Mouse (Mus musculus) left cerebral cortex, adult 2 months (tissue): Measurements from ENCODE around the gene Fndc10. TPM values are rescaled to one million over a fixed set of nuclear protein-coding genes. Genes with fewer than 3 reads are reported as not detected.

Experiments
- DNase-seq, 2 experiments: peaks; one replicate each; pipeline ENCODE4 v3.0.0; 2021 to 2022; ENCODE audit warnings: low spot score in 2 of 2, mixed read lengths in 1 of 2; ENCODE audit errors: extremely low spot score in 1 of 2
- H3K27ac ChIP-seq: fragments of 200-600 bp; 2 replicates; pipeline ENCODE4 v1.8.1; 2022
- H3K4me3 ChIP-seq: fragments of 200-600 bp; 2 replicates; pipeline ENCODE4 v1.8.1; 2022
- CTCF ChIP-seq: fragments of 200-600 bp; IDR thresholded peaks from 2 replicates; pipeline ENCODE4 v1.8.1; 2022; ENCODE audit warnings: antibody characterized with exemption, mild to moderate bottlenecking, moderate library complexity
- intact Hi-C: fragments of 180-260 bp; cut with DNase I; formaldehyde crosslinking; loops from one replicate; pipeline ENCODE4 v1.15.1; 2025
- total RNA-seq, 2 experiments: library from RNA; stranded (reverse); gene quantifications; 2 replicates each; pipeline ENCODE4 v1.2.3; 2021

Fndc10 gene
- total RNA-seq, 2 experiments from 2014 or later = 26.2 to 33.4 TPM

DNA sequence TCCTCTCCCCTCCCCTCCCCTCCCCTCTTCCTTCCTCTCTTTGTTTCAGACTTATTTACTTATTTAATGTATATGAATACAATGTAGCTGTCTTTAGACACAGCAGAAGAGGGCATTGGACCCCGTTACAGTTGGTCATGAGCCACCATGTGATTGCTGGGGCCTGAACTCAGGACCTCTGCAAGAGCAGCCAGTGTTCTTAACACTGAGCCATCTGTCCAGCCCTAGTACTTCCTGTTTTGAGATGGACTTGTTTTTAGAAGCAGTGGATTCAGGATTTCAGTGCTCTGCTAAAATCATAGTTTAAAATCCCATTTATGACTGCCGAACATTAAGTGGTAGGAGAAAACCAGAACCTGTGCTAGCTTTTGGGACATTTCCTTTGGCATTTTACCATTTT, 14.4 kb downstream of the Fndc10 start:
- no peak for TF ChIP-seq CTCF
- Histone ChIP-seq H3K27ac (peak overlapping the region; percentile 45; the same call in 1 of the 2 replicates), H3K4me3 (no peak overlapping the region)
- intact Hi-C loops = no loop called here
- DNase-seq = no peak

DNA sequence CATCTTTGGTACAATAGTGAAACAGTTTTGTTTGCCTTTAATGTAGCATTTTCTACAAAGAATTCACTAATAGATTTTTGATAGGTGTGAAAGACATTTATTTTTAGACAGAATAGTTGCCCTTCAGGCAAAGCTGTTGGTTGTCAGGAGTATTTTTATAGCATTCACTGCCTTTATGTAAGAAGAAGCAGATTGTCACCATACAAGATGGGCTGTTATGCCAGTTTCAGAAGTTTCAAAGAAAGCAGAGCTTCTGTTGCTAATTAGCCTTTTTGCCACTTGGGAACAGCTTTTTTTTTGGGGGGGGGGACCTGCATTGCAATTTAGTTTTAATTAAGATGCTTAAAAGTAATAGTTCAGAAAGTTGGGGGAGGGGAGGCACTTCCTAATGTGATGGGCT, 14.8 kb downstream of the Fndc10 start:
- DNase-seq = no peak
- no peak for TF ChIP-seq CTCF
- intact Hi-C loops = no loop called here

DNA sequence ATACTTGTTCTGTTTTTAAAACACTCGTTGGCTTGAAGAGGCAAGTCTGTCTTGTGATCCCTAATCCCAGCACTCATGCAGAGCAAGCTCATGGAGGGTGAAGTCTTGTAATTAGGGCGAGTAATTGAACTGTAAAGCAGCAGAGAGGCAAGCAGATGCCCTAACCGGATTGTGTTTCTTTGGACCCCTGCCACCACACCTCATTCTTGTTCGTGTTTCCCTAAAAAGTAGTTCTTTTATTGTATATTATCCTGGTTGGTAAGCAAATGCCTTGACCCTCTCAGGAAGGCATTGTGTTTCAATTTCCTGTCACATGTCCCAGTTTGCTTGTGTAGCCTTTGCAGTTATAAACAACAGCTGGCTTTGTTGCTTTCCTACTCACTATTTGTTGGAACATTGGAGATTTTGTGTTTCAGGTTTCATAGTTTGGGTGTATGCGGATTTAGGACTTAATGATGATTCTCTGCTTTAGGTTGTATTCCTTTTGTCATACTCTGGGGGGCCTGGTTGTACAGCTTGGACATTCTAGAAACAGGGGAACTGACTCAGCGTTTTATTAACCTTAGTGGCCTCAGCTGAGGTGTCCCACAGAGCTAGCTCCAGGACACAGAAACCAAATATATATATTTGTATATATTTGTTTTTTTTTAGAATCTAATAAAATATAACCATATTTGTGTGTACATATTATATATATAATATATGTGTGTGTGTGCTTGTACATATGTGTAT, 16.5 kb downstream of the Fndc10 start:
- H3K27ac ChIP-seq = peak overlapping the region; percentile 22
- intact Hi-C loops = no loop called here
- H3K4me3 ChIP-seq = no peak overlapping the region
- TF ChIP-seq CTCF = no peak
- no peak for DNase-seq

More for the DNA sequence above, 14.8 kb downstream of the Fndc10 start:
- peak overlapping the region; percentile 45; the same call in 1 of the 2 replicates for H3K27ac ChIP-seq
- no peak overlapping the region for H3K4me3 ChIP-seq

DNA sequence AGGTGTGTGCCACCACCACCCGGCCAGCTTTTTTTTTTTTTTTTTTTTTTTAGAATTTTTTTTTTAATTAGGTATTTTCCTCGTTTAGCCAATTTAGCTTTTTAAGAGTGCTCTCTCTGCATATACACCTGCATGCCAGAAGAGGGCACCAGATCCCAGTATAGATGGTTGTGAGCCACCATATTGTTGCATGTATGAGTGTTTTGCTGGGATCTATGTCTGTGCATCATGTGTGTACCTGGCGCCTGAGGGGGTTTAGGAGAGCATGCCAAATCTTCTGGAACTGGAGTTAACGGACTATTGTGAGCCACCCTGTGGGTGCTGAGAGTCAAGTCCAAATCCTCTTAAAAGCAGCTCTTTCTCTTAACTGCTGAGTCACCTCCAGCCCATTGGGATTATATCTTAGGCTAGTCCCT, 27.5 kb downstream of the Fndc10 start:
- intact Hi-C loops = loop anchor here (1.0 kb wide), 1 partner anchor 49 kb away; no protein-coding TSS in a partner anchor
- H3K27ac ChIP-seq = no peak overlapping the region
- peak; percentile 67 for TF ChIP-seq CTCF
- no peak for DNase-seq
- H3K4me3 ChIP-seq = no peak overlapping the region

DNA sequence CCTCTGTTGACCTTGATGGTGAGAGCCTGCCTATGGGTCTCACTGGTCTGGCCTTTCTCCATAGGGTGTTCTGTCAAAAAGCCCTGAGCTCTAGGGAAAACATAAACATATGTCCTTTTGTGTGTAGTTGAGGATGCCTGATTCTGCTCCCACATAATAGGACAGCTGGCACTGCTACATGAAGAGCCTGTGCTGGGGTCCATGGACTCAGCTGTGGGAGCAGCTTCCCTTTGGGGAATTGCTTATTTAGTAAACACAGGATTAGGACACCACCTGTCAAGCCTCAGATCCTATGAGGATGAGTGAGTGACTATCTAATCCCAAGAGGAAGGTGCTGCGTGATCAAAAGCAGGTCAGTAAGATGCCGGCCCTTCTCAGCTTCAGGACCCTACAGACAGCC, 33.9 kb downstream of the Fndc10 start:
- TF ChIP-seq CTCF = no peak
- Histone ChIP-seq H3K4me3 (no peak overlapping the region), H3K27ac (no peak overlapping the region)
- intact Hi-C loops = no loop called here
- no peak for DNase-seq

DNA sequence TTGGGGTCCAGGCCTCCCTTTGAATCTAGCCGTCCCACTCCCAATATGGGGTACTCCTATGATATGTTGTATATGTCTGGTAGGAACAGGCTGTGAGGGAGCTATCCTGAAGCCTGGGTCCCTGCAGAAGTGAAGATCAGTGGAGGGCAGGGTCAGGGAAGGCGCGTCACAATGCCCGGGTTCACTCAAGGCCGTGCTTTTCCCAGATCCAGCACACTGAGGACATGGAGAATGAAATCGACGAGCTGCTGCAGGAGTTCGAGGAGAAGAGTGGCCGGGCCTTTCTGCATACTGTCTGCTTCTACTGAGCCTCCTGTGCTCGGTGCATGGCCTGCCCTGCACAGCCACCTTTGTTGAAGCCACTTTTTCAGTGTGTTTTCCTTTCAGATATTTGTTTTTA, 39.1 kb downstream of the Fndc10 start:
- Histone ChIP-seq H3K4me3 (no peak overlapping the region), H3K27ac (no peak overlapping the region)
- TF ChIP-seq CTCF = no peak
- no peak for DNase-seq
- intact Hi-C loops = no loop called here

DNA sequence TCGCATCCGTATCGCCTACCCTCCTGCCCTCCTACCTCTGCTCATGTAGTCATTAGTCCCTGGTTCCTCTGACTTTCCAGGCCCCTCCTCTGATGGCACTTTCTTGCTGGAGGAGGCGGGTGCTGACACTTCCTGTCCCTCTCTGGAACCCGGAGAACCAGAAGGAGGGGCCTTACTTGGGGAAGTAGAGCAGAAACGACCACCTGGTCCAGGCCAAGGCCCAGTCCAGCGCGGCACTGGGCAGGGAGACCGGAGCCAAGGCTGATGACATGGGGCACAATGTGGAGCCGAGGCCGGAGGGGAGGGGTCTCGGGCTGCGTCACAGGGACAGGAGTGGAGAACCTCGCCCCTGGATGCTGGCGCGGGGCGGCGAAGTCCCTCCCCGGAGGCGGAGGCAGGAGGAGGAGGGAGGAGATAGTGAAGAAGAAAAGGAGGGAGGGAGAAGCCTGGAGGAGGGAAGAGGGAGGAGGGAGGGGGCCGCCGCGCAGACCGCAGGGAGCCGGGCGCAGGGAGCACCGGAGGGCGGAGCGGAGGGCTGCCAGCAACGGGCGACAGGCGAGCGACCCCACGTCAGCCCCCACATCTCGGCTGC, 40.3 kb downstream of the Fndc10 start, which contains the start of gene Tmem240:
TSS of gene Tmem240 (plus strand) at position 451 of the 592 bp plus-strand sequence.
- no peak for TF ChIP-seq CTCF
- intact Hi-C loops = loop anchor here (2.0 kb wide), 1 partner anchor 30 kb away; the partner anchor contains the start of gene Ssu72
- peak within 1 kb of the TSS; percentile 59 for H3K4me3 ChIP-seq
- DNase-seq = peak; percentile 88 to 89
- H3K27ac ChIP-seq = peak within 1 kb of the TSS; percentile 93

DNA sequence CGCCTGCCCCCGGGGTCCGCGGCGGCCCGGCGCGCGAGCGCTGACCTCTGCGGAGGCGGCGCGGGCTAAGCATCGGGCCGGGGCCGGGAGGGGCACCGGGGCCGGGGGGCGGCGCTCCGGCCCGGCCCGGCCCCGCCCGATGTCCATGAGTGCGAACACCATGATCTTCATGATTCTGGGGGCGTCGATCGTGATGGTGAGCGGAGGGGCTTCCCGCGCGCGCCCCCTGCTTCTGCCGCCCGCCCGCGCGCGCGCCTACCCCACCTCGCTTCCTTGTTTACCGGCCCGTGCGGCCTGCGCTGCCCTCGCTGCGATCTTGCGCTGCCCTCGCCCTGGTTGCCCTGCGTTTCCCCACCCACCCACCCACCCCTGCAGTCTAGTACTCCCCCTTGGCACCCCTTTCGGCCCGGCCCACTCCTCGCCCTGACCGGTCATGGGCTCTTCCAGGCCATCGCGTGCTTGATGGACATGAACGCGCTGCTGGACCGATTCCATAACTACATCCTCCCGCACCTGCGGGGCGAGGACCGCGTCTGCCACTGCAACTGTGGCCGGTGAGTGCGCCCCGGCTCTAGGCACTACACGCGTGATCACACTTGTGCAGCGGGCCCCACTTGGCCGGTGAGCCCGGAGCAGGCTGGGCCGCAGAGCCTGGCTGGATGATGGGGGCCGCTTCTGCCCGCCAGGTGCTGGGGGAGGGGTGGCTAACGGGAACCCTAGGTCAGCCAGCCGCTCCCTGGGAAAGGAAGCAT, 41.0 kb downstream of the Fndc10 start:
- TF ChIP-seq CTCF = no peak
- H3K4me3 ChIP-seq = peak overlapping the region; percentile 59
- intact Hi-C loops = loop anchor here (2.0 kb wide), 1 partner anchor 30 kb away; the partner anchor contains the start of gene Ssu72
- peak overlapping the region; percentile 93 for H3K27ac ChIP-seq
- peak; percentile 51 to 54 for DNase-seq

DNA sequence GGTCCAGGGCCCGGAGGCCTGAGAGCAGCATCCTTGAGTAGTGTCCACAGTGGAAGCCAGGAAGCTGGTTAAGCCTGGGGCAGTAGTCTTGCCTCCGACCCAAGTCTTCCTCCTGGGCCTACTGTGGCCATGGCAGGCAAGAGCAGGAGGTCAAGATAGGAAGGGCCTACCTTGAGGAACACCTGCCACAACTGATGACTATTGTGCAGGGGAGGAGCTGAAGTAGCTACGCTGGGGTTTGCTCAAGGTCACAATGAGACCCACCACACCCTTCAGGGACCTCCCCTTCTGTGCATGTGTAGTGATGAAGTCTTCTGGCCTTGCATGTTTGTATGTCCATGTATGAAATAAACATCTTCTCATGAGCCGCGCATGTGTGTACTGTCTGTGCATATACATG, 41.6 kb downstream of the Fndc10 start:
- TF ChIP-seq CTCF = no peak
- intact Hi-C loops = loop anchor here (2.0 kb wide), 1 partner anchor 31 kb away; the partner anchor contains the start of gene Ssu72
- H3K27ac ChIP-seq = peak overlapping the region; percentile 93
- DNase-seq = no peak
- peak overlapping the region; percentile 59 for H3K4me3 ChIP-seq

DNA sequence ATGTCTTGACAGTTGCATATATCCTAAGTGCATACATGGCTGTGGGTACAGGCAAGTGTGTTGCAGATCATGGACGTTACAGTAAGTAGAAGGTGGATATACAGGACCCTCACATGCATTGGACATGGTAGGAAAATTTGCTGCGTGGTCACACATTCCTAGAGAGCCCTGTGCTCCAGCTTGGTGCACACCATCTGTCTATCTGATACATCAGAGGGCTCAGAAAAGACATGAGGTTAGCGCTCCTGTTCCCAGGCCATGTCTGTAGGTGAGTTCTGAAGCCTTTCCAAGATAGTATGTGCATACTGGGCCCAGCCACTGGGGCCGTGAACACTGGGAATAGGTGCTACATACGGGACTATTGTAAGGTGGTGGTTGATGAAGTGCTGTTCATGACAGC, 42.3 kb downstream of the Fndc10 start:
- H3K27ac ChIP-seq = no peak overlapping the region
- DNase-seq = no peak
- TF ChIP-seq CTCF = no peak
- no peak overlapping the region; the same call in 1 of the 2 replicates for H3K4me3 ChIP-seq
- intact Hi-C loops = no loop called here

DNA sequence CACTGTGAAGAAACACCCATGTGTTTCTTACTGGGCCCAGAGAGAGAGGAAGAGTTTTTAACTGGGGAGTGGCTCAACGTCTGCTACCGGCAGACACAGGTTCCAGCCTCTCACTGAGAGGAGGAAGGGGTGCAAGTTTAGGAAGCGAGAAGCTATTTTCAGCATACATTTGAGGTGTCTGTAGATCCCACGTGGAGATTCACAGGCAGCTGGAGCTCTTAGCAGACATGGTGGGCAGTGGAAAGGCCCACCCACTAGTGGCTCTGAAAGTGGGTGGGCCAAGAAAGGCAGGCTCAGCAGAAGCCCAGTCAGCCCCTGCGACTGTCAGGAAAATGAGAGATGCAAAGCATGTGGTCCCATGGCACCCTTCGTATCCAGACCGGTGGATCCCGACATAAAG, 44.1 kb downstream of the Fndc10 start:
- H3K4me3 ChIP-seq = no peak overlapping the region
- DNase-seq = peak in 1 of 2 experiments; percentile 35
- intact Hi-C loops = no loop called here
- TF ChIP-seq CTCF = no peak
- peak overlapping the region; percentile 57 for H3K27ac ChIP-seq

DNA sequence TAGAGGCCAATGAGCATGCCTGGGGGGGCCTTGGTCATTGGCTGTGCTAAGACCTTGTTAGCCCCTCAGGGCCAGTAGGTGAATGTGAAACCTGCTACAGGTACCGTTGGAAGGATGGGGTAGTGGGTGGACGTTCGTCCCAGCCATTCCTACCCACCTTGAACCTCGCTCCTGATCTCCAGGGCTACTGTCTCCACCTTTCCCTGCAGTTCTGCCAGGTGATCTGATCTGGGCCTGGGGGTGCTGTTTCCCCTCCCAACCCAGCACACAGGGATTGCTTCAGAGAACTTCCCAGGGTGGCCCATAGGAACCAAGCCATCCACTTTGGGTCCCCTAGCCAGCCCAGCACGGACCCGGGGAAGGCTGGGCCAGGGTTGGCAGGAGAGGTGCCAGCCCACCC, 45.0 kb downstream of the Fndc10 start:
- no peak; the same call in 1 of the 2 replicates for TF ChIP-seq CTCF
- intact Hi-C loops = no loop called here
- H3K4me3 ChIP-seq = no peak overlapping the region
- no peak overlapping the region; the same call in 1 of the 2 replicates for H3K27ac ChIP-seq
- DNase-seq = no peak
